8 mouse cellular contexts compared by ENCODE assay signal in the genomic region with DNA sequence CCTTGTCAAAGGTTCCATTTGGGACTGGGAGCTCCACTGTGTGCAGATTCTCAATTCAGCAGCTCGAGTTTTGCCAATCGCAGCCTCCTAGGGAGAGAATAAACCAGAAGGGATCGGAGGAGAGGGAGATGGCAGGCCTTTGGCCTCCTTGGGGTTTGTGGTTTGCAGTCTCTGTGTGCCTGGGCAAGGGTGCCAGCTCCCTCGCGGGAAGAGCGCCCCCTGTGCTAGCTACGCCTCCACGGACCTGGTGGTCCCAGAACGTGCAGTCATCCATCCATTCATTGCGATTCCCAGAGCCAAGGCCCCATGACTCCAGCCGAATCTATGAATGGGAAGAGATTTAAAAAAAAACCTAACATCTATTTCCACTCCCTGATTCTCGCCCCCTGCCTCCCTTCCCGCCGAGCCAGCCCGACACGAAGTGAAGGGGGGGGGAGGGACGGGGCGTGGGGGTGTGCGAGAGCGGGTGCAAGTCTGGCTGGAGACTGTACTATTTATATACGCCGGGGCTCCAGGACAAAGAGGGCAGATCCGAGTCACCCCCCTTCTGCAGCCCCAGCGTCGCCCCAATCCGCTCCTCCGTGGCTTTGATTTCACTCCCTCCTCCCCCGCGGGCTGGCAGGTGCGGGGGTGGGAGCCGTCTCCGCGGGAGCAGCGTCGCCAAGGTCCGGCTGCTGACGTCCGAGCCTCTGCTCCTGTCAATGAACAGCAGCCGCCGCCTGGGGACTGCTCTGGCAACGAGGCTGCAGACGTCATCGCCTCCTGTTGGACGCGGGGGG. TPM values are rescaled to one million over a fixed set of nuclear protein-coding genes. Genes with fewer than 3 reads are reported as not detected.
A peak's percentile ranks its signal among the peaks of the same experiment; 100 is the strongest.
DNase-seq lines count a peak whose midpoint lies in the region; ATAC-seq and TF ChIP-seq lines count a peak whose summit lies in the region.

No protein-coding gene starts in this region.

- ATAC-seq in hindbrain, embryonic 11.5 days (ENCODE audit: low FRiP score): peak; percentile 91
- ATAC-seq in lung, postnatal 0 days: peak; percentile 93

- peak overlapping the region; percentile 68 for H3K9ac ChIP-seq in hindbrain, embryonic 11.5 days (ENCODE audit: low read depth, low read length)
- 0 out of 2 replicates have a peak overlapping the region, but pooled peaks have one; percentile 26 for H3K9ac ChIP-seq in lung, postnatal 0 days (replicated peaks; ENCODE audit: low read depth)

- no peak for TF ChIP-seq EP300 in lung, postnatal 0 days (IDR thresholded peaks at IDR 0.05)

- TF ChIP-seq CTCF in lung, postnatal 0 days (IDR thresholded peaks at IDR 0.05): peak; percentile 32; the same call in 1 of the 2 replicates

- H3K4me3 ChIP-seq in hindbrain, embryonic 11.5 days (ENCODE audit: low read depth, low read length): peak overlapping the region; percentile 51
- peak overlapping the region; percentile 33 for H3K4me3 ChIP-seq in lung, postnatal 0 days (ENCODE audit: low read depth, low read length)

- H3K36me3 ChIP-seq in hindbrain, embryonic 11.5 days (ENCODE audit: control insufficient read depth, insufficient read depth, low read length): no peaks in the 10 kb centered on the region
- H3K36me3 ChIP-seq in lung, postnatal 0 days (ENCODE audit: insufficient read depth, low read length): no peaks in the 10 kb centered on the region

- H3K27me3 ChIP-seq in hindbrain, embryonic 11.5 days (ENCODE audit: control insufficient read depth, insufficient read depth, low read length): peaks cover 26% of the 10 kb centered on the region
- peaks cover 24% of the 10 kb centered on the region for H3K27me3 ChIP-seq in lung, postnatal 0 days (replicated peaks; ENCODE audit: insufficient read depth, low read length)

- peak overlapping the region; percentile 92 for H3K4me2 ChIP-seq in hindbrain, embryonic 11.5 days (replicated peaks; ENCODE audit: low read depth, low read length)
- peak overlapping the region; percentile 73 for H3K4me2 ChIP-seq in lung, postnatal 0 days (replicated peaks; ENCODE audit: low read depth, low read length)

- H3K4me1 ChIP-seq in hindbrain, embryonic 11.5 days (replicated peaks; ENCODE audit: control insufficient read depth, insufficient read depth, low read length): peaks cover 6% of the 10 kb centered on the region
- H3K4me1 ChIP-seq in lung, postnatal 0 days (ENCODE audit: insufficient read depth, low read depth, low read length): peaks cover 9% of the 10 kb centered on the region; the same call in 1 of the 2 replicates

- no peak overlapping the region for H3K27ac ChIP-seq in hindbrain, embryonic 11.5 days (ENCODE audit: low read depth, low read length)
- no peak overlapping the region for H3K27ac ChIP-seq in lung, postnatal 0 days (ENCODE audit: low read length)

- no peaks in the 10 kb centered on the region for H3K9me3 ChIP-seq in hindbrain, embryonic 11.5 days (ENCODE audit: control insufficient read depth, low read length)
- H3K9me3 ChIP-seq in lung, postnatal 0 days (ENCODE audit: low read length): no peaks in the 10 kb centered on the region

- WGBS in hindbrain, embryonic 11.5 days: 2% methylated on average over 34 of the region's 45 CpGs
- 5% methylated on average over 33 of the region's 45 CpGs for WGBS in lung, postnatal 0 days

- peak; percentile 92 for DNase-seq in NIH3T3 (ENCODE audit: low read depth)
- DNase-seq in cerebellum, adult 9-11 months: peak; percentile 95
- DNase-seq in frontal cortex, postnatal 10 days (ENCODE audit: low spot score in 2 of 2): peak; percentile 88 to 90
- DNase-seq in hindbrain, embryonic 11.5 days (ENCODE audit: low spot score): peak; percentile 81
- peak; percentile 62 to 70 for DNase-seq in layer of hippocampus, postnatal 25 days (ENCODE audit: extremely low spot score in 1 of 2, low spot score in 1 of 2)
- DNase-seq in lung, postnatal 0 days (ENCODE audit: low spot score): peak; percentile 81
- DNase-seq in retina, postnatal 7 days (ENCODE audit: low read depth, low spot score): peak; percentile 81
- DNase-seq in spleen, postnatal 14 days (ENCODE audit: low spot score in 2 of 2): no peak

RNA-seq across cellular contexts. Expression of a gene that starts 0.6 kb away (rescaled TPM):
- 5.7 and 7.6 TPM in 2 replicates for polyA plus RNA-seq in hindbrain, embryonic 11.5 days (2014; fragmentation: Nextera tagmentation; extraction: Ambion mirVana)
- 10 to 100 TPM; 55.2 to 64.0 TPM for total RNA-seq in layer of hippocampus, postnatal 25 days (2021)
- 0.86 and 0.89 TPM in 2 replicates for polyA plus RNA-seq in lung, postnatal 0 days (2015; fragmentation: Nextera tagmentation; extraction: Ambion mirVana)

RNA-seq across cellular contexts. Expression of a gene that starts 42.2 kb away (rescaled TPM):
- polyA plus RNA-seq in hindbrain, embryonic 11.5 days (2014; fragmentation: Nextera tagmentation; extraction: Ambion mirVana): not detected in 2 replicates
- total RNA-seq in layer of hippocampus, postnatal 25 days (2021): not detected
- not detected in 2 replicates for polyA plus RNA-seq in lung, postnatal 0 days (2015; fragmentation: Nextera tagmentation; extraction: Ambion mirVana)

Comparison
In these comparisons a context has a peak if more than half of its experiments do, and no peak if none do; other contexts are left out.
1. DNase-seq: peak in NIH3T3 (single experiment), cerebellum, adult 9-11 months (single experiment), frontal cortex, postnatal 10 days (2 of 2), hindbrain, embryonic 11.5 days (single experiment), layer of hippocampus, postnatal 25 days (2 of 2), lung, postnatal 0 days (single experiment) and retina, postnatal 7 days (single experiment); none in spleen, postnatal 14 days (0 of 2).